Mouse (Mus musculus): ENCODE data around the gene Tbc1d2. TPM values are rescaled to one million over a fixed set of nuclear protein-coding genes. Genes with fewer than 3 reads are reported as not detected.

The Tbc1d2 gene
- polyA plus RNA-seq, 1 experiment from 2014 or later: 5.2 TPM

GRCm38 (mm10) chr4:46566931-46567671, 82.9 kb downstream of the Tbc1d2 start:
- Histone ChIP-seq H3K4me3 (ENCODE audit: low read depth, low read length) (no peak overlapping the region), H3K9ac (ENCODE audit: low read depth, low read length) (no peak overlapping the region), H3K27me3 (replicated peaks; ENCODE audit: control insufficient read depth, insufficient read depth, low read length) (no peaks in the 10 kb centered on the region), H3K9me3 (ENCODE audit: control insufficient read depth) (no peaks in the 10 kb centered on the region), H3K4me1 (replicated peaks; ENCODE audit: control insufficient read depth, insufficient read depth, low read length) (no peaks in the 10 kb centered on the region; the same call in 1 of the 2 replicates), H3K4me2 (replicated peaks; ENCODE audit: low read depth) (no peak overlapping the region), H3K27ac (ENCODE audit: low read depth, low read length) (no peak overlapping the region), H3K36me3 (ENCODE audit: control insufficient read depth, insufficient read depth) (peaks cover 10% of the 10 kb centered on the region; the same call in 1 of the 2 replicates)
- TF ChIP-seq CTCF (IDR thresholded peaks at IDR 0.05; ENCODE audit: low read depth): no peak
- WGBS: 55% methylated on average over 8 of the region's 8 CpGs
- ATAC-seq: no peak

GRCm38 (mm10) chr4:46565393-46565955, 84.5 kb downstream of the Tbc1d2 start:
- Histone ChIP-seq H3K36me3 (ENCODE audit: control insufficient read depth, insufficient read depth) (peaks cover 10% of the 10 kb centered on the region; the same call in 1 of the 2 replicates), H3K4me2 (replicated peaks; ENCODE audit: low read depth) (no peak overlapping the region), H3K9me3 (ENCODE audit: control insufficient read depth) (no peaks in the 10 kb centered on the region), H3K27me3 (replicated peaks; ENCODE audit: control insufficient read depth, insufficient read depth, low read length) (no peaks in the 10 kb centered on the region), H3K4me1 (replicated peaks; ENCODE audit: control insufficient read depth, insufficient read depth, low read length) (peaks cover 1% of the 10 kb centered on the region; the same call in 1 of the 2 replicates), H3K4me3 (ENCODE audit: low read depth, low read length) (no peak overlapping the region), H3K9ac (ENCODE audit: low read depth, low read length) (no peak overlapping the region), H3K27ac (ENCODE audit: low read depth, low read length) (no peak overlapping the region)
- no peak for ATAC-seq
- TF ChIP-seq CTCF (IDR thresholded peaks at IDR 0.05; ENCODE audit: low read depth): no peak
- WGBS: 93% methylated on average over 4 of the region's 4 CpGs

- no peak for TF ChIP-seq CTCF (IDR thresholded peaks at IDR 0.05; ENCODE audit: low read depth)
- peaks cover 10% of the 10 kb centered on the region; the same call in 1 of the 2 replicates for H3K36me3 ChIP-seq (ENCODE audit: control insufficient read depth, insufficient read depth)
- no peak overlapping the region for H3K27ac ChIP-seq (ENCODE audit: low read depth, low read length)
- 82% methylated on average over 4 of the region's 4 CpGs for WGBS
- H3K9ac ChIP-seq (ENCODE audit: low read depth, low read length): no peak overlapping the region
- peaks cover 3% of the 10 kb centered on the region; the same call in 1 of the 2 replicates for H3K4me1 ChIP-seq (replicated peaks; ENCODE audit: control insufficient read depth, insufficient read depth, low read length)
- no peaks in the 10 kb centered on the region for H3K27me3 ChIP-seq (replicated peaks; ENCODE audit: control insufficient read depth, insufficient read depth, low read length)
- no peaks in the 10 kb centered on the region for H3K9me3 ChIP-seq (ENCODE audit: control insufficient read depth)
- ATAC-seq: no peak
- H3K4me2 ChIP-seq (replicated peaks; ENCODE audit: low read depth): no peak overlapping the region
- no peak overlapping the region for H3K4me3 ChIP-seq (ENCODE audit: low read depth, low read length)
Measured at GRCm38 (mm10) chr4:46564247-46564646, 85.8 kb downstream of the Tbc1d2 start.

GRCm38 (mm10) chr4:46563847-46564246, 86.2 kb downstream of the Tbc1d2 start:
- Histone ChIP-seq H3K9ac (ENCODE audit: low read depth, low read length) (no peak overlapping the region), H3K4me1 (replicated peaks; ENCODE audit: control insufficient read depth, insufficient read depth, low read length) (peaks cover 3% of the 10 kb centered on the region; the same call in 1 of the 2 replicates), H3K27me3 (replicated peaks; ENCODE audit: control insufficient read depth, insufficient read depth, low read length) (no peaks in the 10 kb centered on the region), H3K9me3 (ENCODE audit: control insufficient read depth) (no peaks in the 10 kb centered on the region), H3K36me3 (ENCODE audit: control insufficient read depth, insufficient read depth) (peaks cover 10% of the 10 kb centered on the region; the same call in 1 of the 2 replicates), H3K4me2 (replicated peaks; ENCODE audit: low read depth) (no peak overlapping the region), H3K27ac (ENCODE audit: low read depth, low read length) (no peak overlapping the region), H3K4me3 (ENCODE audit: low read depth, low read length) (no peak overlapping the region)
- 50% methylated on average over 10 of the region's 10 CpGs for WGBS
- no peak for TF ChIP-seq CTCF (IDR thresholded peaks at IDR 0.05; ENCODE audit: low read depth)
- ATAC-seq: no peak

GRCm38 (mm10) chr4:46562841-46563240, 87.2 kb downstream of the Tbc1d2 start:
- 94% methylated on average over 14 of the region's 14 CpGs for WGBS
- no peak overlapping the region for H3K9ac ChIP-seq (ENCODE audit: low read depth, low read length)
- no peaks in the 10 kb centered on the region for H3K27me3 ChIP-seq (replicated peaks; ENCODE audit: control insufficient read depth, insufficient read depth, low read length)
- H3K27ac ChIP-seq (ENCODE audit: low read depth, low read length): no peak overlapping the region
- peaks cover 8% of the 10 kb centered on the region; the same call in 1 of the 2 replicates for H3K4me1 ChIP-seq (replicated peaks; ENCODE audit: control insufficient read depth, insufficient read depth, low read length)
- no peak for ATAC-seq
- H3K36me3 ChIP-seq (ENCODE audit: control insufficient read depth, insufficient read depth): peaks cover 10% of the 10 kb centered on the region; the same call in 1 of the 2 replicates
- H3K4me3 ChIP-seq (ENCODE audit: low read depth, low read length): no peak overlapping the region
- H3K9me3 ChIP-seq (ENCODE audit: control insufficient read depth): no peaks in the 10 kb centered on the region
- no peak overlapping the region for H3K4me2 ChIP-seq (replicated peaks; ENCODE audit: low read depth)
- TF ChIP-seq CTCF (IDR thresholded peaks at IDR 0.05; ENCODE audit: low read depth): no peak

GRCm38 (mm10) chr4:46562037-46562436, 88.0 kb downstream of the Tbc1d2 start:
- ATAC-seq: no peak
- WGBS: 86% methylated on average over 5 of the region's 5 CpGs
- no peak overlapping the region for H3K4me3 ChIP-seq (ENCODE audit: low read depth, low read length)

More at GRCm38 (mm10) chr4:46562037-46562436, 88.0 kb downstream of the Tbc1d2 start:
- Histone ChIP-seq H3K27me3 (replicated peaks; ENCODE audit: control insufficient read depth, insufficient read depth, low read length) (no peaks in the 10 kb centered on the region), H3K4me2 (replicated peaks; ENCODE audit: low read depth) (no peak overlapping the region), H3K27ac (ENCODE audit: low read depth, low read length) (no peak overlapping the region), H3K4me1 (replicated peaks; ENCODE audit: control insufficient read depth, insufficient read depth, low read length) (peaks cover 9% of the 10 kb centered on the region; the same call in 1 of the 2 replicates), H3K36me3 (ENCODE audit: control insufficient read depth, insufficient read depth) (peaks cover 10% of the 10 kb centered on the region; the same call in 1 of the 2 replicates), H3K9ac (ENCODE audit: low read depth, low read length) (no peak overlapping the region), H3K9me3 (ENCODE audit: control insufficient read depth) (no peaks in the 10 kb centered on the region)
- TF ChIP-seq CTCF (IDR thresholded peaks at IDR 0.05; ENCODE audit: low read depth): no peak

Data from intestine, postnatal 0 days (tissue).